In the genomic region with DNA sequence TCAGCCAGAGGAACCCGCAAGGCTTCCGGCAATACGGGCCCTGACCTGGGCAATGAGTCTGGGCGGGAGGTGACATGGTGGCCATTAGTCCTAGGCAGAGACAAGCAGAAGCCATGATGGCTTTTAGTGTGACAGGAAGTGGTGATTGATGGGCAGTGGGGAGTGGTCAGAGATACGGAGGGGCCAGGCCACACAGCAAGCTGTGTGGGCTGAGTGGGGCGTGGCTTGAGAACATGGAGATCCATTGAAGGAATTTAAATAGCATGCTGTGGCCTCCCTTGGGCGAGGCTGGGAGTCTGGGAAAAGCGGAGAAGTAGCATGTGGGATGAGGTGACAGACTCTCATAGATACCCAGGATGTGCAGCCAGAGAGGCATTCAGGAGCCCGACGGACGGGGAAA, we compare ENCODE assay signal across 28 mouse cellular contexts. TPM values are rescaled to one million over a fixed set of nuclear protein-coding genes. Genes with fewer than 3 reads are reported as not detected.
DNase-seq lines count a peak whose midpoint lies in the region; ATAC-seq and TF ChIP-seq lines count a peak whose summit lies in the region.
"Had no signal": no experiment of that assay in that cellular context is flagged by ENCODE, and none has a peak within 500 bp of the region (broad histone marks: within the 10 kb centered on the region; RNA-seq: fewer than 3 reads in every experiment).

No protein-coding gene starts in this region.

- H3K27ac ChIP-seq in lung, embryonic 14.5 days (ENCODE audit: low read depth) = no peak overlapping the region
- H3K27ac ChIP-seq: embryonic facial prominence, embryonic 15.5 days; forebrain, embryonic 10.5 days; forebrain, embryonic 15.5 days; heart, adult 2 months; hindbrain, embryonic 10.5 days had no signal

- no peak overlapping the region for H3K9ac ChIP-seq in lung, embryonic 14.5 days
- H3K9ac ChIP-seq: embryonic facial prominence, embryonic 15.5 days; forebrain, embryonic 15.5 days; heart, embryonic 12.5 days had no signal

- H3K36me3 ChIP-seq in lung, embryonic 14.5 days (ENCODE audit: insufficient read depth) = no peaks in the 10 kb centered on the region
- H3K36me3 ChIP-seq: embryonic facial prominence, embryonic 15.5 days; forebrain, embryonic 10.5 days; forebrain, embryonic 15.5 days; heart, embryonic 12.5 days; hindbrain, embryonic 10.5 days had no signal

- H3K4me2 ChIP-seq in lung, embryonic 14.5 days = no peak overlapping the region; the same call in 1 of the 2 replicates
- H3K4me2 ChIP-seq: embryonic facial prominence, embryonic 15.5 days; forebrain, embryonic 15.5 days; heart, embryonic 12.5 days had no signal

- DNase-seq in embryo, embryonic 10 days (ENCODE audit: low spot score) = peak; percentile 51
- DNase-seq in embryo, embryonic 9.5 days (ENCODE audit: extremely low spot score) = no peak
- peak; percentile 57 for DNase-seq in lung, embryonic 14.5 days
- DNase-seq in lung, postnatal 10 days = no peak
- DNase-seq in embryo, embryonic 11 days = peak; percentile 13
- DNase-seq in ovary, postnatal 36 days (ENCODE audit: low spot score) = no peak
- no peak for DNase-seq in gastrocnemius, postnatal 25 days
- DNase-seq: adrenal gland, adult 8-10 months; adrenal gland, postnatal 36 days; B cell, adult 2 months; cerebellum, adult 2 months; cerebellum, postnatal 10 days; heart, adult 2 months had no signal

- no peak for TF ChIP-seq CTCF in lung, embryonic 14.5 days (IDR thresholded peaks at IDR 0.05; ENCODE audit: low read depth)

- no peaks in the 10 kb centered on the region for H3K27me3 ChIP-seq in lung, embryonic 14.5 days (ENCODE audit: insufficient read depth, low read length)
- H3K27me3 ChIP-seq: embryonic facial prominence, embryonic 15.5 days; forebrain, embryonic 15.5 days had no signal

- ATAC-seq in lung, embryonic 14.5 days (ENCODE audit: insufficient read depth) = no peak
- ATAC-seq: CD4-positive, CD25-positive, alpha-beta regulatory T cell, adult 4 months; forebrain, embryonic 15.5 days; hindbrain, embryonic 16.5 days; inflammation-experienced regulatory T-cells, adult 6 months; intestine, postnatal 0 days; Patski had no signal

- no peaks in the 10 kb centered on the region for H3K9me3 ChIP-seq in lung, embryonic 14.5 days (ENCODE audit: low read depth, low read length)
- H3K9me3 ChIP-seq: embryonic facial prominence, embryonic 15.5 days; forebrain, embryonic 10.5 days; forebrain, embryonic 15.5 days; heart, embryonic 12.5 days; hindbrain, embryonic 10.5 days had no signal

- H3K4me3 ChIP-seq in lung, embryonic 14.5 days (ENCODE audit: low read depth, low read length) = no peak overlapping the region
- H3K4me3 ChIP-seq: embryonic facial prominence, embryonic 15.5 days; erythroblast, embryonic 14.5 days; forebrain, embryonic 10.5 days; forebrain, embryonic 15.5 days; heart, adult 2 months; heart, embryonic 12.5 days; hindbrain, embryonic 10.5 days had no signal

- H3K4me1 ChIP-seq in lung, embryonic 14.5 days (ENCODE audit: insufficient read depth) = no peaks in the 10 kb centered on the region
- H3K4me1 ChIP-seq: embryonic facial prominence, embryonic 15.5 days; forebrain, embryonic 10.5 days; forebrain, embryonic 15.5 days; heart, embryonic 12.5 days; hindbrain, embryonic 10.5 days had no signal

- WGBS in lung, embryonic 14.5 days = 45% methylated on average over 11 of the region's 11 CpGs

RNA-seq across cellular contexts. Expression of a gene that starts 5.0 kb away (rescaled TPM):
- polyA plus RNA-seq in lung, embryonic 14.5 days (2014; fragmentation: Nextera tagmentation; extraction: Ambion mirVana) = 0.47 and 0.78 TPM in 2 replicates
- not detected for total RNA-seq in gastrocnemius, postnatal 25 days (2021)
- total RNA-seq: gastrocnemius, adult 8-10 months; heart, postnatal 25 days had no signal
- polyA plus RNA-seq: CD4-positive, CD25-positive, alpha-beta regulatory T cell, adult 4 months; embryonic facial prominence, embryonic 11.5 days; erythroblast, embryonic 14.5 days; forebrain, embryonic 10.5 days; forebrain, embryonic 15.5 days; heart, embryonic 12.5 days; hindbrain, embryonic 10.5 days; hindbrain, embryonic 16.5 days; inflammation-experienced regulatory T-cells, adult 6 months; Patski had no signal

RNA-seq across cellular contexts. Expression of a gene that starts 32.7 kb away (rescaled TPM):
- 5.9 and 6.4 TPM in 2 replicates for polyA plus RNA-seq in lung, embryonic 14.5 days (2014; fragmentation: Nextera tagmentation; extraction: Ambion mirVana)
- 1 to 10 TPM; 2.5 to 3.6 TPM for total RNA-seq in gastrocnemius, postnatal 25 days (2021)
- polyA plus RNA-seq: CD4-positive, CD25-positive, alpha-beta regulatory T cell, adult 4 months; embryonic facial prominence, embryonic 11.5 days; erythroblast, embryonic 14.5 days; forebrain, embryonic 10.5 days; heart, embryonic 12.5 days; hindbrain, embryonic 10.5 days; inflammation-experienced regulatory T-cells, adult 6 months; Patski had no signal

RNA-seq across cellular contexts. Expression of a gene that starts 43.5 kb away (rescaled TPM):
- polyA plus RNA-seq in lung, embryonic 14.5 days (2014; fragmentation: Nextera tagmentation; extraction: Ambion mirVana) = not detected in 2 replicates
- not detected for total RNA-seq in gastrocnemius, postnatal 25 days (2021)
- total RNA-seq: gastrocnemius, adult 8-10 months; heart, adult 2 months; heart, postnatal 25 days had no signal
- polyA plus RNA-seq: CD4-positive, CD25-positive, alpha-beta regulatory T cell, adult 4 months; erythroblast, embryonic 14.5 days; heart, adult 2 months; heart, embryonic 16.5 days; inflammation-experienced regulatory T-cells, adult 6 months; intestine, postnatal 0 days; Patski had no signal

RNA-seq across cellular contexts. Expression of a gene that starts 58.6 kb away (rescaled TPM):
- 0.18 and 1.1 TPM in 2 replicates for polyA plus RNA-seq in lung, embryonic 14.5 days (2014; fragmentation: Nextera tagmentation; extraction: Ambion mirVana)
- total RNA-seq in gastrocnemius, postnatal 25 days (2021) = 1 to 10 TPM; 1.3 to 4.3 TPM
- polyA plus RNA-seq: CD4-positive, CD25-positive, alpha-beta regulatory T cell, adult 4 months; erythroblast, embryonic 14.5 days; forebrain, embryonic 10.5 days; heart, embryonic 12.5 days; Patski had no signal

Comparison
In these comparisons a context has a peak if more than half of its experiments do, and no peak if none do; other contexts are left out.
1. DNase-seq: peak in embryo, embryonic 10 days (single experiment), lung, embryonic 14.5 days (single experiment) and embryo, embryonic 11 days (single experiment); none in embryo, embryonic 9.5 days (single experiment), lung, postnatal 10 days (single experiment), ovary, postnatal 36 days (single experiment) and gastrocnemius, postnatal 25 days (single experiment).